Mouse (Mus musculus): ENCODE data around the gene Foxp1. TPM values are rescaled to one million over a fixed set of nuclear protein-coding genes. Genes with fewer than 3 reads are reported as not detected.

The Foxp1 gene
- polyA plus RNA-seq, 1 experiment from 2014 or later, result 89.2 TPM

GRCm38 (mm10) chr6:99447447-99447846 is 75.1 kb downstream of the Foxp1 start:
- Histone ChIP-seq H3K4me2 (ENCODE audit: low read length) (no peak overlapping the region), H3K27ac (replicated peaks; ENCODE audit: low read depth, low read length) (no peak overlapping the region), H3K27me3 (ENCODE audit: control insufficient read depth, insufficient read depth, low read length) (no peaks in the 10 kb centered on the region), H3K9ac (replicated peaks; ENCODE audit: low read length) (no peak overlapping the region), H3K36me3 (ENCODE audit: control insufficient read depth, insufficient read depth, low read length) (no peaks in the 10 kb centered on the region), H3K9me3 (ENCODE audit: control insufficient read depth, low read length) (no peaks in the 10 kb centered on the region), H3K4me1 (ENCODE audit: control insufficient read depth, insufficient read depth, low read length) (no peaks in the 10 kb centered on the region), H3K4me3 (replicated peaks; ENCODE audit: low read depth, low read length) (no peak overlapping the region)
- DNase-seq (no peak), ATAC-seq (ENCODE audit: low FRiP score, low TSS enrichment) (no peak)
- 89% methylated on average over 4 of the region's 4 CpGs for WGBS

- no peak overlapping the region for H3K27ac ChIP-seq (replicated peaks; ENCODE audit: low read depth, low read length)
- H3K4me1 ChIP-seq (ENCODE audit: control insufficient read depth, insufficient read depth, low read length), result no peaks in the 10 kb centered on the region
- H3K36me3 ChIP-seq (ENCODE audit: control insufficient read depth, insufficient read depth, low read length), result no peaks in the 10 kb centered on the region
- no peak for ATAC-seq (ENCODE audit: low FRiP score, low TSS enrichment)
- H3K4me3 ChIP-seq (replicated peaks; ENCODE audit: low read depth, low read length), result no peak overlapping the region
- 97% methylated on average over 12 of the region's 12 CpGs for WGBS
- H3K9ac ChIP-seq (replicated peaks; ENCODE audit: low read length), result no peak overlapping the region
- H3K27me3 ChIP-seq (ENCODE audit: control insufficient read depth, insufficient read depth, low read length), result no peaks in the 10 kb centered on the region
- H3K4me2 ChIP-seq (ENCODE audit: low read length), result no peak overlapping the region
- no peaks in the 10 kb centered on the region for H3K9me3 ChIP-seq (ENCODE audit: control insufficient read depth, low read length)
- DNase-seq, result no peak
Observed at GRCm38 (mm10) chr6:99446801-99447415, 75.6 kb downstream of the Foxp1 start.

- WGBS, result 87% methylated on average over 5 of the region's 5 CpGs
- DNase-seq (no peak), ATAC-seq (ENCODE audit: low FRiP score, low TSS enrichment) (no peak)
- Histone ChIP-seq H3K36me3 (ENCODE audit: control insufficient read depth, insufficient read depth, low read length) (no peaks in the 10 kb centered on the region), H3K4me1 (ENCODE audit: control insufficient read depth, insufficient read depth, low read length) (peaks cover 20% of the 10 kb centered on the region), H3K9ac (replicated peaks; ENCODE audit: low read length) (no peak overlapping the region), H3K4me3 (replicated peaks; ENCODE audit: low read depth, low read length) (no peak overlapping the region), H3K9me3 (ENCODE audit: control insufficient read depth, low read length) (no peaks in the 10 kb centered on the region), H3K27ac (replicated peaks; ENCODE audit: low read depth, low read length) (no peak overlapping the region), H3K4me2 (ENCODE audit: low read length) (no peak overlapping the region), H3K27me3 (ENCODE audit: control insufficient read depth, insufficient read depth, low read length) (no peaks in the 10 kb centered on the region)
Observed at GRCm38 (mm10) chr6:99443460-99443859, 79.1 kb downstream of the Foxp1 start.

DNA sequence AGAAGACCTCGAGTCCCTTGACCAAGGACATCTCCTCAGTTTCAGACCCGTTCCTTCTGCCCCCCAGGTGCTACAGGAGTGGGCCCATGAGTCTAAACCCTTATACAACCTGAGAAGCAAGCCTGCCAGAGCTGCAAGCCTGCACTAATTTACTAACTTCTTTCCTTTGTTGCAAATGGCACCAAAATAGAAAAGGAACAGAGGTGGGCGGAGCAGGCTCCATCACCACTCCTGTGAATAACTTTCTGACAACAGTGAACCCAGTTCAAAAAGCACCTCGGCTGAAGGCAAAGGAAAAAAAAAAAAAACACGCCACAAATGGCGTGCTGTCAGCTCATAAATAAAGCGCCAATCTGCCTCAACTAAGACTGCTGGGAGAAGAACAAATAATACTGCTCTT is 81.4 kb downstream of the Foxp1 start:
- Histone ChIP-seq H3K4me3 (replicated peaks; ENCODE audit: low read depth, low read length) (no peak overlapping the region), H3K9me3 (ENCODE audit: control insufficient read depth, low read length) (no peaks in the 10 kb centered on the region), H3K9ac (replicated peaks; ENCODE audit: low read length) (no peak overlapping the region), H3K27me3 (ENCODE audit: control insufficient read depth, insufficient read depth, low read length) (no peaks in the 10 kb centered on the region), H3K4me2 (ENCODE audit: low read length) (no peak overlapping the region), H3K36me3 (ENCODE audit: control insufficient read depth, insufficient read depth, low read length) (no peaks in the 10 kb centered on the region), H3K27ac (replicated peaks; ENCODE audit: low read depth, low read length) (no peak overlapping the region), H3K4me1 (ENCODE audit: control insufficient read depth, insufficient read depth, low read length) (peaks cover 20% of the 10 kb centered on the region)
- ATAC-seq (ENCODE audit: low FRiP score, low TSS enrichment) (no peak), DNase-seq (no peak)
- 58% methylated on average over 7 of the region's 7 CpGs for WGBS

DNA sequence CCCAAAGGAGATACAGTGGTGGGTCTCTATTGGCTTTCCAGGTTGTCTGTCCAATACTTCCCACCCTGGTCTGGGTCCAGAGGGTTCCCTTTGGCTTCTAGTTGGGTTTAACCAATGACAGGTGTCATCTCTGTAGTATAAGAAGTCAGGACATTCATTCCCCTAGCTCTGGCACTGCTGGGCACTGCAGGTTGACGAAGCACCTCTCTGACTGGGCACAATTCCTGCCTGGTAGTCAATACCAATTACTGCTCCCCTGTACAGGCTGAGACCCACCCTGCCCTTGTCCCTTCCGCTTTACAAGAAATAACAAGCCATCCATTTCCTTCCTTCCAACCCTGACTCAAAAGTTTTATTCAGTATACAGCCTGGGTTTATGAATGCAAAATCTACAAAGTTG is 81.9 kb downstream of the Foxp1 start:
- DNase-seq (no peak), ATAC-seq (ENCODE audit: low FRiP score, low TSS enrichment) (no peak)
- 89% methylated on average over 2 of the region's 2 CpGs for WGBS
- Histone ChIP-seq H3K4me2 (ENCODE audit: low read length) (no peak overlapping the region), H3K9ac (replicated peaks; ENCODE audit: low read length) (no peak overlapping the region), H3K4me1 (ENCODE audit: control insufficient read depth, insufficient read depth, low read length) (peaks cover 20% of the 10 kb centered on the region), H3K9me3 (ENCODE audit: control insufficient read depth, low read length) (no peaks in the 10 kb centered on the region), H3K27me3 (ENCODE audit: control insufficient read depth, insufficient read depth, low read length) (no peaks in the 10 kb centered on the region), H3K4me3 (replicated peaks; ENCODE audit: low read depth, low read length) (no peak overlapping the region), H3K27ac (replicated peaks; ENCODE audit: low read depth, low read length) (no peak overlapping the region), H3K36me3 (ENCODE audit: control insufficient read depth, insufficient read depth, low read length) (no peaks in the 10 kb centered on the region)

DNA sequence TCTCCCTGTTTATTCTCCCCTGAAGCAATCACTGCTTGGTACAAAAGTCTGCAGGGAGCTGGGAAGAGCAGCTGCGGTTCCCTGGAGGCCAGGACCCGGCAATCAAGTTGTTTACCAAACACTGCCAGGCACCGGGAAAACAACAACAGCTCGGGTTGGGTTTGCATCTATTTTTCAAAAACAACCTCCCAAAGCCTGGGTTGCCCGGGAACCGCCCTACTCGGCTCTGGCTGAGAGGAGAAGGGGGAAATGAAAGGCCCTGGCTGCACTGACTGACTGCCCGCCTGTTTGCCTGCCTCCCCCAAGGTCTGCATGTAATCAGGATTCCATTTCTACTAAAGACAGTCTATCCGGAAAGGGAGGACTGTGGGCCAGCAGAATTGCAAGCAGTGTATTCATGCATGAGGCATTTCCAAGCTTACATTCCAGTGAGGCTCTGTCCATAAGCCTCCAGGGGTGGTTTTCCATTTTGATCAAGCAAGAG is 82.6 kb downstream of the Foxp1 start:
- H3K9me3 ChIP-seq (ENCODE audit: control insufficient read depth, low read length), result no peaks in the 10 kb centered on the region
- no peak overlapping the region for H3K4me3 ChIP-seq (replicated peaks; ENCODE audit: low read depth, low read length)
- no peak overlapping the region; the same call in 1 of the 2 replicates for H3K9ac ChIP-seq (replicated peaks; ENCODE audit: low read length)
- H3K27ac ChIP-seq (replicated peaks; ENCODE audit: low read depth, low read length), result peak overlapping the region; percentile 65
- under 1% methylated on average over 9 of the region's 9 CpGs for WGBS
- peak; percentile 55; the same call in 1 of the 2 replicates for ATAC-seq (ENCODE audit: low FRiP score, low TSS enrichment)
- H3K4me2 ChIP-seq (ENCODE audit: low read length), result peak overlapping the region; percentile 33
- H3K36me3 ChIP-seq (ENCODE audit: control insufficient read depth, insufficient read depth, low read length), result no peaks in the 10 kb centered on the region
- DNase-seq, result peak; percentile 65
- no peaks in the 10 kb centered on the region for H3K27me3 ChIP-seq (ENCODE audit: control insufficient read depth, insufficient read depth, low read length)
- H3K4me1 ChIP-seq (ENCODE audit: control insufficient read depth, insufficient read depth, low read length), result peaks cover 20% of the 10 kb centered on the region

- H3K27me3 ChIP-seq (ENCODE audit: control insufficient read depth, insufficient read depth, low read length), result no peaks in the 10 kb centered on the region
- H3K27ac ChIP-seq (replicated peaks; ENCODE audit: low read depth, low read length), result peak overlapping the region; percentile 65
- DNase-seq (peak; percentile 31), ATAC-seq (ENCODE audit: low FRiP score, low TSS enrichment) (no peak)
- H3K9ac ChIP-seq (replicated peaks; ENCODE audit: low read length), result no peak overlapping the region
- H3K4me2 ChIP-seq (ENCODE audit: low read length), result peak overlapping the region; percentile 33
- H3K36me3 ChIP-seq (ENCODE audit: control insufficient read depth, insufficient read depth, low read length), result no peaks in the 10 kb centered on the region
- peaks cover 20% of the 10 kb centered on the region for H3K4me1 ChIP-seq (ENCODE audit: control insufficient read depth, insufficient read depth, low read length)
- no peak overlapping the region for H3K4me3 ChIP-seq (replicated peaks; ENCODE audit: low read depth, low read length)
- no peaks in the 10 kb centered on the region for H3K9me3 ChIP-seq (ENCODE audit: control insufficient read depth, low read length)
- 5% methylated on average over 9 of the region's 9 CpGs for WGBS
Observed at GRCm38 (mm10) chr6:99439214-99439877, 83.2 kb downstream of the Foxp1 start.

GRCm38 (mm10) chr6:99436371-99436770 is 86.2 kb downstream of the Foxp1 start:
- ATAC-seq (ENCODE audit: low FRiP score, low TSS enrichment), result no peak

DNA sequence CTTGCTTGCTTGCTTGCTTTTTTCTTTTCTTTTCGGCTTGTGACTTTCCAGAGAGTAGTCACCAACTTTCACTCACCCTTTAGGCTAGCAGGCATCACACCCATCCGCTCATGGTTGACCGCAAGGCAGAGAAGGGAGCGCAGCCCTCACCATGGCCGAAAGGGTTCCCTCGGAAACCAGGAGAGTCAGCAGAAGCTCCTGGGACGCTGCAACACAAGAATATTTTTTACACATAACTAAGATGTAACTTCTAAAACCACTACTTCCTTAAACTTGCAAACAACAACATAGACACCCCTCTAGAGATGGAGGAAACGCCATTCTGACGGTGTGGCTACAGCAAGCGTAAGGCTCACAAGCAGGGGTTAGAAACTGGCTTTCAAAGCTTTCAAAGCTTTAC is 87.4 kb downstream of the Foxp1 start:
- no peak overlapping the region for H3K4me2 ChIP-seq (ENCODE audit: low read length)
- peaks cover 18% of the 10 kb centered on the region for H3K4me1 ChIP-seq (ENCODE audit: control insufficient read depth, insufficient read depth, low read length)
- DNase-seq (no peak), ATAC-seq (ENCODE audit: low FRiP score, low TSS enrichment) (no peak)
- H3K9me3 ChIP-seq (ENCODE audit: control insufficient read depth, low read length), result no peaks in the 10 kb centered on the region
- H3K36me3 ChIP-seq (ENCODE audit: control insufficient read depth, insufficient read depth, low read length), result no peaks in the 10 kb centered on the region
- H3K27ac ChIP-seq (replicated peaks; ENCODE audit: low read depth, low read length), result no peak overlapping the region
- 94% methylated on average over 10 of the region's 10 CpGs for WGBS
- H3K9ac ChIP-seq (replicated peaks; ENCODE audit: low read length), result no peak overlapping the region
- H3K4me3 ChIP-seq (replicated peaks; ENCODE audit: low read depth, low read length), result no peak overlapping the region
- no peaks in the 10 kb centered on the region for H3K27me3 ChIP-seq (ENCODE audit: control insufficient read depth, insufficient read depth, low read length)

More at GRCm38 (mm10) chr6:99436371-99436770, 86.2 kb downstream of the Foxp1 start:
- Histone ChIP-seq H3K9ac (replicated peaks; ENCODE audit: low read length) (no peak overlapping the region), H3K27me3 (ENCODE audit: control insufficient read depth, insufficient read depth, low read length) (no peaks in the 10 kb centered on the region), H3K4me1 (ENCODE audit: control insufficient read depth, insufficient read depth, low read length) (peaks cover 20% of the 10 kb centered on the region), H3K4me2 (ENCODE audit: low read length) (no peak overlapping the region), H3K4me3 (replicated peaks; ENCODE audit: low read depth, low read length) (no peak overlapping the region), H3K27ac (replicated peaks; ENCODE audit: low read depth, low read length) (no peak overlapping the region), H3K9me3 (ENCODE audit: control insufficient read depth, low read length) (no peaks in the 10 kb centered on the region), H3K36me3 (ENCODE audit: control insufficient read depth, insufficient read depth, low read length) (no peaks in the 10 kb centered on the region)
- DNase-seq, result no peak
- 96% methylated on average over 6 of the region's 6 CpGs for WGBS
